Mouse (Mus musculus): Measurements from ENCODE around the gene Hesx1. TPM values are rescaled to one million over a fixed set of nuclear protein-coding genes. Genes with fewer than 3 reads are reported as not detected.

The Hesx1 gene
- total and polyA plus RNA-seq, 3 experiments = not detected

DNA sequence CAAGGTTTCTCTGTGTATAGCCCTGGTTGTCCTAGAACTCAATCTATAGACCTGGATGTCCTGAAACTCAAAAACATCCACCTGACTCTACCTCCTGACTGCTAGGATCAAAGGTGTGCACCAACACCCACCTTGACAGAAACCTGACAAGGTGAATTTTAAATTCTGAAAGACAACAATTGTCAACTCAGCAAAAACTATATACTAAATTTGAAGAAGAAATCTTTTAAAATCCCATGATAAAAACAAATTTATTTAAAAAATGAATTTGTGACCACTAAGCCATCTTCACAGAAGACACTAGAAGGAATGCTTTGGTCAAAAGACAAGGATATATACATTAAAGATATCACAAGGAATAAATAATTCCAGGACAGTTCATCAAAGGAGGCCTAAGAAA, 2.0 kb downstream of the Hesx1 start:
- Histone ChIP-seq H3K4me1 (ENCODE audit: insufficient read depth, low read depth, low read length) (0 out of 2 replicates have a peak, but pooled peaks cover 3% of the 10 kb centered on the region), H3K4me3 (ENCODE audit: low read depth, low read length) (no peak overlapping the region), H3K27me3 (ENCODE audit: insufficient read depth, low read length) (peaks cover 7% of the 10 kb centered on the region), H3K9me3 (replicated peaks) (no peaks in the 10 kb centered on the region), H3K36me3 (replicated peaks) (no peaks in the 10 kb centered on the region)
- TF ChIP-seq TAL1 (conservative IDR thresholded peaks at IDR 0.05; ENCODE audit: low read depth, low read length) (no peak), GATA2 (IDR thresholded peaks at IDR 0.05; ENCODE audit: borderline replicate concordance, low read depth, low read length) (no peak), GATA1 (IDR thresholded peaks at IDR 0.05; ENCODE audit: borderline replicate concordance, low read length) (no peak), CTCF (IDR thresholded peaks at IDR 0.05; ENCODE audit: low read depth, low read length) (no peak), POLR2AphosphoS5 (IDR thresholded peaks at IDR 0.05; ENCODE audit: insufficient replicate concordance, low read depth, low read length) (no peak)
- no peak for ATAC-seq (ENCODE audit: extremely low read depth, insufficient number of reproducible peaks, low FRiP score, poor library complexity, severe bottlenecking)
- DNase-seq (ENCODE audit: low spot score) = no peak

DNA sequence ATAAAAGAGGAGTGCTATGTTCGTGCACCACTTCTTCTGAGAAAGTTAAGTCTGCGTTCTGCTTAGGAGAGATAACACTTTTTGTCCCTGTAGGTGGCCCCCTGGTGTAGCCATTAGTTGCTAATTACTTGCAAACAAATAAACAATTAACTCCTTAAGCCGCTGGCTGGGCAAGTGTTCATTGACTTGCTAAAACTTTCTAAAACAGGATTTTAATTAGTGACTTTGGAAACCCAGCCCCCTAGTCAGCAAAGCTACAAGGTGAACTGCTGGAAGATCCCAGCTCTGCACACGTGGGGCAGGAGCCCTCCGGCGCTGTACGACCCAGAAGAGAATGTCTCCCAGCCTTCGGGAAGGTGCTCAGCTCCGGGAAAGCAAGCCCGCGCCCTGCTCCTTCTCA, 6.2 kb downstream of the Hesx1 start:
- no peaks in the 10 kb centered on the region for H3K4me1 ChIP-seq (ENCODE audit: insufficient read depth, low read depth, low read length)
- TF ChIP-seq GATA1 (IDR thresholded peaks at IDR 0.05; ENCODE audit: borderline replicate concordance, low read length) = no peak
- no peaks in the 10 kb centered on the region for H3K9me3 ChIP-seq (replicated peaks)
- DNase-seq (ENCODE audit: low spot score) = no peak
- H3K4me3 ChIP-seq (ENCODE audit: low read depth, low read length) = no peak overlapping the region
- no peaks in the 10 kb centered on the region for H3K36me3 ChIP-seq (replicated peaks)
- ATAC-seq (ENCODE audit: extremely low read depth, insufficient number of reproducible peaks, low FRiP score, poor library complexity, severe bottlenecking) = no peak
- peaks cover 2% of the 10 kb centered on the region for H3K27me3 ChIP-seq (ENCODE audit: insufficient read depth, low read length)

DNA sequence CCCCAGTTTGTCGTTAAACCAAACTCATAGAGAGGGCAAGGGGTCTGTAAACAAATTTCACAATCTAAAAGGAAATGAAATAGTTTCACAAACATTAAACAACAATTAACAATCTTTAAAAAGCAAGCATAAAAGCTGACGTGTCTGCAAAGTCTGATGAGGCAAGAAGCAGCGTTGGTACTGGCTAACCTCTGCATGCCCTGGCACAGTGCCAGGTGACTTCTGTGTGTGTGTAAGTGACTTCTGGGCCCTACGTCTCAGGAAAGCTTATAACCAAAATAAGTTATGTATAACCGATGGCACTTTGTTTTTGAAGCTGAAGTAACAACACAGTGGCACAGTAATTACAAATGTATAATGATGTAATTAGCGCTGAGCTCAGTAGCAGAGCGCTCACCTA, 10.7 kb downstream of the Hesx1 start:
- Histone ChIP-seq H3K4me3 (ENCODE audit: low read depth, low read length) (no peak overlapping the region), H3K9me3 (replicated peaks) (no peaks in the 10 kb centered on the region), H3K36me3 (replicated peaks) (no peaks in the 10 kb centered on the region), H3K4me1 (ENCODE audit: insufficient read depth, low read depth, low read length) (no peaks in the 10 kb centered on the region), H3K27me3 (ENCODE audit: insufficient read depth, low read length) (peaks cover 2% of the 10 kb centered on the region; the same call in 1 of the 2 replicates)
- TF ChIP-seq CTCF (IDR thresholded peaks at IDR 0.05; ENCODE audit: low read depth, low read length) (no peak), GATA2 (IDR thresholded peaks at IDR 0.05; ENCODE audit: borderline replicate concordance, low read depth, low read length) (no peak), GATA1 (IDR thresholded peaks at IDR 0.05; ENCODE audit: borderline replicate concordance, low read length) (no peak), POLR2AphosphoS5 (IDR thresholded peaks at IDR 0.05; ENCODE audit: insufficient replicate concordance, low read depth, low read length) (no peak), TAL1 (conservative IDR thresholded peaks at IDR 0.05; ENCODE audit: low read depth, low read length) (no peak)
- ATAC-seq (ENCODE audit: extremely low read depth, insufficient number of reproducible peaks, low FRiP score, poor library complexity, severe bottlenecking) = no peak
- no peak for DNase-seq (ENCODE audit: low spot score)

DNA sequence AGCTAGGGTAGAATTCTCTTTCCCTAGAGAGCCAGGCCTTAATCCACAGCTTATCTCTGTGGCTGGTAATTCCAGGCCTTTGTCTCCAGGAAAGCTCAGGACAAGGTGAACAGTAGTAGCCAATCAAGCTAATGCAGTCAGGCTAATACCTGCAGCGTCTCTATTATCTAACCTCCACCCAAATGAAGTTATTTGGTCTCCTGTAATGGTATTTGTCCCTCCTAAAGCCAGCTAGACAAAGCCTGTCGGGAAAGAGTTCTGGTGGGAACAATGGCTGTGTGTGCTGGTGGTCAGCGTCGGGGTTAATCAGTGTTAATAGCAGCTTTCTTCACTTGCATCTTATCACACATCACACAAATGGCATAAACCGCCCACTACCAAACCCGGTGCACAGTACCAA, 11.7 kb downstream of the Hesx1 start:
- ATAC-seq (ENCODE audit: extremely low read depth, insufficient number of reproducible peaks, low FRiP score, poor library complexity, severe bottlenecking) (no peak), DNase-seq (ENCODE audit: low spot score) (no peak)
- no peaks in the 10 kb centered on the region for H3K36me3 ChIP-seq (replicated peaks)
- TF ChIP-seq TAL1 (conservative IDR thresholded peaks at IDR 0.05; ENCODE audit: low read depth, low read length) (no peak), GATA2 (IDR thresholded peaks at IDR 0.05; ENCODE audit: borderline replicate concordance, low read depth, low read length) (no peak), GATA1 (IDR thresholded peaks at IDR 0.05; ENCODE audit: borderline replicate concordance, low read length) (no peak), CTCF (IDR thresholded peaks at IDR 0.05; ENCODE audit: low read depth, low read length) (no peak), POLR2AphosphoS5 (IDR thresholded peaks at IDR 0.05; ENCODE audit: insufficient replicate concordance, low read depth, low read length) (no peak)
- H3K9me3 ChIP-seq (replicated peaks) = no peaks in the 10 kb centered on the region
- H3K4me3 ChIP-seq (ENCODE audit: low read depth, low read length) = no peak overlapping the region
- no peaks in the 10 kb centered on the region for H3K27me3 ChIP-seq (ENCODE audit: insufficient read depth, low read length)
- no peaks in the 10 kb centered on the region for H3K4me1 ChIP-seq (ENCODE audit: insufficient read depth, low read depth, low read length)

DNA sequence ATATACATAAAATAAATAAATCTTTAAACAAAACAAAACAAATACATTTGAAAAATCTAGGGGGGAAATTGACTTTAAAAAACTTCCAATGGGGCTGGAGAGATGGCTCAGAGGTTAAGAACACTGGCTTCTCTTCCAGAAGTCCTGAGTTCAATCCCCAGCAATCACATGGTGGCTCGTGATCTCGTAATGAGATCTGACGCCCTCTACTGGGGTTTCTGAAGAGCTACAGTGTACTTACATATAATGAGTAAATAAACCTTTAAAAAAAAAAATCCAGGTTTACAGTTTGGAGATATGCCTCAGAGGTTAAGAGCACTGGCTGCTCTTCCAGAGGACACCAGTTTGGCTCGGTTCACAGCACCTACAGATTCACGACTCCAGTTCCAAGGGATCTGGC, 17.3 kb downstream of the Hesx1 start:
- no peak overlapping the region for H3K4me3 ChIP-seq (ENCODE audit: low read depth, low read length)
- no peaks in the 10 kb centered on the region for H3K36me3 ChIP-seq (replicated peaks)
- no peaks in the 10 kb centered on the region for H3K9me3 ChIP-seq (replicated peaks)
- 0 out of 2 replicates have a peak, but pooled peaks cover 3% of the 10 kb centered on the region for H3K27me3 ChIP-seq (ENCODE audit: insufficient read depth, low read length)
- TF ChIP-seq GATA2 (IDR thresholded peaks at IDR 0.05; ENCODE audit: borderline replicate concordance, low read depth, low read length) (no peak), GATA1 (IDR thresholded peaks at IDR 0.05; ENCODE audit: borderline replicate concordance, low read length) (no peak), POLR2AphosphoS5 (IDR thresholded peaks at IDR 0.05; ENCODE audit: insufficient replicate concordance, low read depth, low read length) (no peak), TAL1 (conservative IDR thresholded peaks at IDR 0.05; ENCODE audit: low read depth, low read length) (no peak), CTCF (IDR thresholded peaks at IDR 0.05; ENCODE audit: low read depth, low read length) (no peak)
- no peaks in the 10 kb centered on the region for H3K4me1 ChIP-seq (ENCODE audit: insufficient read depth, low read depth, low read length)
- ATAC-seq (ENCODE audit: extremely low read depth, insufficient number of reproducible peaks, low FRiP score, poor library complexity, severe bottlenecking) = no peak
- no peak for DNase-seq (ENCODE audit: low spot score)

DNA sequence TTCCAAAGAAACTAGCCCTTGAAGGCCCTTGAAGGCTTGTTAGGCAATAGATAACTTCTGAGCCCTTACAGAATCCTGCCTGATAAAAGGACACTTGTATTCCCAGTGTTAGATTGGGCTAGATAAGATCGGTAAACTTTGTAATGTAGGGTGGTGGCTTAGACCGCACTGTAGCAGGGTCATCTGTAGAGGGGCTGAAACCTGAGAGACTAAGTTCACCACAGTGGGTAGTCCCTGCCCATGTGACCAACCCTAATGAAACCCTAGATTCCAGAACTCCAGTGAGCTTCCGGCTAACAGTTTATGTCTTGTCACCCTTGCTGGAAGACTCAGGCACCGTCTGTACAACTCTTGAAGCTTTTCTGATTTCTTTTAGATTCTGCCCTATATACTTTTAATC, 19.4 kb downstream of the Hesx1 start:
- H3K4me1 ChIP-seq (ENCODE audit: insufficient read depth, low read depth, low read length) = no peaks in the 10 kb centered on the region
- ATAC-seq (ENCODE audit: extremely low read depth, insufficient number of reproducible peaks, low FRiP score, poor library complexity, severe bottlenecking) (no peak), DNase-seq (ENCODE audit: low spot score) (no peak)
- no peaks in the 10 kb centered on the region for H3K36me3 ChIP-seq (replicated peaks)
- no peaks in the 10 kb centered on the region for H3K9me3 ChIP-seq (replicated peaks)
- TF ChIP-seq CTCF (IDR thresholded peaks at IDR 0.05; ENCODE audit: low read depth, low read length) = no peak
- TF ChIP-seq TAL1 (conservative IDR thresholded peaks at IDR 0.05; ENCODE audit: low read depth, low read length) = no peak
- no peak for TF ChIP-seq GATA2 (IDR thresholded peaks at IDR 0.05; ENCODE audit: borderline replicate concordance, low read depth, low read length)
- no peak for TF ChIP-seq POLR2AphosphoS5 (IDR thresholded peaks at IDR 0.05; ENCODE audit: insufficient replicate concordance, low read depth, low read length)
- no peak for TF ChIP-seq GATA1 (IDR thresholded peaks at IDR 0.05; ENCODE audit: borderline replicate concordance, low read length)
- H3K27me3 ChIP-seq (ENCODE audit: insufficient read depth, low read length) = 0 out of 2 replicates have a peak, but pooled peaks cover 3% of the 10 kb centered on the region
- H3K4me3 ChIP-seq (ENCODE audit: low read depth, low read length) = no peak overlapping the region

DNA sequence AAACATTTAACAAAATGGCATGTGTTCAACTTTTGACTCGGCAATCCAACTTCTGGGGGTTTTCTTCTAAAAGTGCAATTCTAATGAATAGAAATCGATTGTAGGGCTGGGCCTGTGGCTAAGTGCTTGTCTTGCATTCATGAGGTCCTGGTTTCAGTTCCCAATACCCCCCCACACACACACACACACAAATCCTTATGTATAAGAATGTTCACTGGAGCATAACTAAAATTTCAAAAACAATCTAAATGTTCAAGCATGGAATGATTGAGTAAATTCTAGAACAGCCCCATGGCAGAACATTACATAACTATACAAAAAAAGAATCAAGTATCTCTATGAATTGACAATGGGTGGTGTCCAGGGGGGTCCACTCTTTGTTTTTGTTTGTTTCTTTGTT, 23.7 kb downstream of the Hesx1 start:
- Histone ChIP-seq H3K4me1 (ENCODE audit: insufficient read depth, low read depth, low read length) (no peaks in the 10 kb centered on the region), H3K4me3 (ENCODE audit: low read depth, low read length) (no peak overlapping the region), H3K27me3 (ENCODE audit: insufficient read depth, low read length) (0 out of 2 replicates have a peak, but pooled peaks cover 3% of the 10 kb centered on the region), H3K36me3 (replicated peaks) (no peaks in the 10 kb centered on the region), H3K9me3 (replicated peaks) (no peaks in the 10 kb centered on the region)
- no peak for DNase-seq (ENCODE audit: low spot score)
- TF ChIP-seq TAL1 (conservative IDR thresholded peaks at IDR 0.05; ENCODE audit: low read depth, low read length) (no peak), POLR2AphosphoS5 (IDR thresholded peaks at IDR 0.05; ENCODE audit: insufficient replicate concordance, low read depth, low read length) (no peak), CTCF (IDR thresholded peaks at IDR 0.05; ENCODE audit: low read depth, low read length) (no peak), GATA2 (IDR thresholded peaks at IDR 0.05; ENCODE audit: borderline replicate concordance, low read depth, low read length) (no peak), GATA1 (IDR thresholded peaks at IDR 0.05; ENCODE audit: borderline replicate concordance, low read length) (no peak)
- ATAC-seq (ENCODE audit: extremely low read depth, insufficient number of reproducible peaks, low FRiP score, poor library complexity, severe bottlenecking) = no peak
